Mouse (Mus musculus) embryonic facial prominence, embryonic 12.5 days (tissue): Measurements from ENCODE around the gene Arid1b. TPM values are rescaled to one million over a fixed set of nuclear protein-coding genes. Genes with fewer than 3 reads are reported as not detected.

ENCODE experiments used
- ATAC-seq: fragments of 200-750 bp; cut with Nextera tagmentation; 2 replicates; pipeline ENCODE4 v1.8.0; 2017; ENCODE audit not compliant: insufficient number of reproducible peaks, insufficient read depth, low FRiP score, low TSS enrichment
- H3K27ac ChIP-seq: fragments of 300-500 bp; sonication (generic); 2 replicates; pipeline ENCODE4 v1.5.1; 2016; ENCODE audit warnings: mild to moderate bottlenecking
- H3K27me3 ChIP-seq: fragments of 300-500 bp; sonication (generic); 2 replicates; pipeline ENCODE4 v1.6.1; 2016; ENCODE audit warnings: mild to moderate bottlenecking, moderate library complexity
- H3K36me3 ChIP-seq: fragments of 300-500 bp; sonication (generic); 2 replicates; pipeline ENCODE4 v1.6.1; 2016; ENCODE audit warnings: mild to moderate bottlenecking
- H3K4me1 ChIP-seq: fragments of 300-500 bp; sonication (generic); 2 replicates; pipeline ENCODE4 v1.6.1; 2016
- H3K4me2 ChIP-seq: fragments of 300-500 bp; sonication (generic); replicated peaks from 2 replicates; pipeline ENCODE4 v1.6.1; 2016; ENCODE audit warnings: mild to moderate bottlenecking, moderate library complexity
- H3K4me3 ChIP-seq: fragments of 300-500 bp; sonication (generic); 2 replicates; pipeline ENCODE4 v1.5.1; 2016; ENCODE audit warnings: mild to moderate bottlenecking
- H3K9ac ChIP-seq: fragments of 300-500 bp; sonication (generic); 2 replicates; pipeline ENCODE4 v1.6.1; 2016; ENCODE audit warnings: mild to moderate bottlenecking, moderate library complexity
- H3K9me3 ChIP-seq: fragments of 300-500 bp; sonication (generic); 2 replicates; pipeline ENCODE4 v1.6.1; 2016; ENCODE audit warnings: mild to moderate bottlenecking, moderate library complexity
- WGBS: fragments of 180-500 bp; shearing (Covaris S2); methylation state at CpG from one replicate; pipeline ENCODE4 v1.1.7; 2016; 5-methylcytosine and 5-hydroxymethylcytosine counted together
- polyA plus RNA-seq: library from polyadenylated mRNA; unstranded; fragments of >200 nt; fragmentation: Nextera tagmentation; extraction: Ambion mirVana; gene quantifications from 2 replicates; pipeline ENCODE4 v1.2.1, GENCODE M21; 2016

Arid1b gene
- polyA plus RNA-seq, 1 experiment from 2014 or later, result 18.5 TPM

GRCm38 (mm10) chr17:5022019-5022544, 27.9 kb downstream of the Arid1b start:
- 64% methylated on average over 9 of the region's 9 CpGs for WGBS
- H3K27me3 ChIP-seq, result no peaks in the 10 kb centered on the region
- H3K27ac ChIP-seq, result no peak overlapping the region
- H3K4me2 ChIP-seq, result peak overlapping the region; percentile 11; the same call in 1 of the 2 replicates
- no peaks in the 10 kb centered on the region for H3K9me3 ChIP-seq
- H3K36me3 ChIP-seq, result no peaks in the 10 kb centered on the region; the same call in 1 of the 2 replicates
- no peak overlapping the region for H3K4me3 ChIP-seq
- no peak overlapping the region for H3K9ac ChIP-seq
- peaks cover 38% of the 10 kb centered on the region for H3K4me1 ChIP-seq
- ATAC-seq, result no peak

- no peak overlapping the region for H3K4me3 ChIP-seq
- H3K4me2 ChIP-seq, result no peak overlapping the region
- H3K27ac ChIP-seq, result no peak overlapping the region
- no peak overlapping the region for H3K9ac ChIP-seq
- H3K9me3 ChIP-seq, result no peaks in the 10 kb centered on the region
- H3K36me3 ChIP-seq, result no peaks in the 10 kb centered on the region; the same call in 1 of the 2 replicates
- H3K4me1 ChIP-seq, result peaks cover 38% of the 10 kb centered on the region
- 82% methylated on average over 10 of the region's 10 CpGs for WGBS
- no peaks in the 10 kb centered on the region for H3K27me3 ChIP-seq
- ATAC-seq, result no peak
Observed at GRCm38 (mm10) chr17:5023745-5024144, 29.6 kb downstream of the Arid1b start.

- Histone ChIP-seq H3K27me3 (no peaks in the 10 kb centered on the region), H3K9me3 (no peaks in the 10 kb centered on the region), H3K4me3 (no peak overlapping the region), H3K4me2 (no peak overlapping the region), H3K27ac (no peak overlapping the region), H3K36me3 (no peaks in the 10 kb centered on the region; the same call in 1 of the 2 replicates), H3K9ac (no peak overlapping the region), H3K4me1 (peaks cover 31% of the 10 kb centered on the region)
- WGBS, result 89% methylated on average over 1 of the region's 1 CpGs
- no peak for ATAC-seq
Observed at GRCm38 (mm10) chr17:5025400-5025799, 31.3 kb downstream of the Arid1b start.

GRCm38 (mm10) chr17:5026578-5026977, 32.4 kb downstream of the Arid1b start:
- H3K36me3 ChIP-seq, result no peaks in the 10 kb centered on the region; the same call in 1 of the 2 replicates
- no peak for ATAC-seq

GRCm38 (mm10) chr17:5029148-5029547, 35.0 kb downstream of the Arid1b start:
- Histone ChIP-seq H3K27ac (no peak overlapping the region), H3K4me1 (0 out of 2 replicates have a peak, but pooled peaks cover 4% of the 10 kb centered on the region), H3K9ac (no peak overlapping the region), H3K4me2 (no peak overlapping the region), H3K4me3 (no peak overlapping the region), H3K27me3 (no peaks in the 10 kb centered on the region), H3K36me3 (no peaks in the 10 kb centered on the region; the same call in 1 of the 2 replicates), H3K9me3 (no peaks in the 10 kb centered on the region)
- no peak for ATAC-seq
- WGBS, result 76% methylated on average over 4 of the region's 4 CpGs

More at GRCm38 (mm10) chr17:5026578-5026977, 32.4 kb downstream of the Arid1b start:
- Histone ChIP-seq H3K4me1 (peaks cover 19% of the 10 kb centered on the region), H3K9ac (no peak overlapping the region), H3K4me2 (no peak overlapping the region), H3K27me3 (no peaks in the 10 kb centered on the region), H3K27ac (no peak overlapping the region), H3K4me3 (no peak overlapping the region), H3K9me3 (no peaks in the 10 kb centered on the region)
- WGBS, result 60% methylated on average over 2 of the region's 2 CpGs

GRCm38 (mm10) chr17:5030290-5030689, 36.2 kb downstream of the Arid1b start:
- ATAC-seq, result no peak

GRCm38 (mm10) chr17:5033346-5033745, 39.2 kb downstream of the Arid1b start:
- Histone ChIP-seq H3K4me2 (no peak overlapping the region), H3K36me3 (no peaks in the 10 kb centered on the region), H3K9ac (no peak overlapping the region), H3K4me1 (peaks cover 23% of the 10 kb centered on the region), H3K27ac (no peak overlapping the region), H3K9me3 (no peaks in the 10 kb centered on the region), H3K27me3 (no peaks in the 10 kb centered on the region), H3K4me3 (no peak overlapping the region)
- WGBS, result 80% methylated on average over 3 of the region's 3 CpGs
- ATAC-seq, result no peak

More at GRCm38 (mm10) chr17:5030290-5030689, 36.2 kb downstream of the Arid1b start:
- Histone ChIP-seq H3K9ac (no peak overlapping the region), H3K36me3 (no peaks in the 10 kb centered on the region; the same call in 1 of the 2 replicates), H3K4me3 (no peak overlapping the region), H3K4me2 (no peak overlapping the region), H3K27me3 (no peaks in the 10 kb centered on the region), H3K27ac (no peak overlapping the region), H3K4me1 (0 out of 2 replicates have a peak, but pooled peaks cover 4% of the 10 kb centered on the region), H3K9me3 (no peaks in the 10 kb centered on the region)
- WGBS, result 92% methylated on average over 2 of the region's 2 CpGs

- Histone ChIP-seq H3K9me3 (no peaks in the 10 kb centered on the region), H3K4me2 (no peak overlapping the region), H3K9ac (no peak overlapping the region), H3K4me3 (no peak overlapping the region), H3K36me3 (no peaks in the 10 kb centered on the region), H3K4me1 (peaks cover 25% of the 10 kb centered on the region), H3K27ac (no peak overlapping the region), H3K27me3 (no peaks in the 10 kb centered on the region)
- no peak for ATAC-seq
- WGBS, result 92% methylated on average over 3 of the region's 3 CpGs
Observed at GRCm38 (mm10) chr17:5034201-5034600, 40.1 kb downstream of the Arid1b start.

GRCm38 (mm10) chr17:5036200-5036835, 42.2 kb downstream of the Arid1b start:
- WGBS, result 57% methylated on average over 2 of the region's 2 CpGs
- H3K4me1 ChIP-seq, result peaks cover 25% of the 10 kb centered on the region
- no peak overlapping the region for H3K27ac ChIP-seq

GRCm38 (mm10) chr17:5037199-5037598, 43.1 kb downstream of the Arid1b start:
- no peaks in the 10 kb centered on the region for H3K9me3 ChIP-seq
- peaks cover 25% of the 10 kb centered on the region for H3K4me1 ChIP-seq
- no peak overlapping the region for H3K9ac ChIP-seq
- peaks cover 8% of the 10 kb centered on the region for H3K36me3 ChIP-seq
- H3K4me2 ChIP-seq, result no peak overlapping the region
- H3K4me3 ChIP-seq, result no peak overlapping the region
- 74% methylated on average over 8 of the region's 8 CpGs for WGBS
- ATAC-seq, result no peak
- H3K27ac ChIP-seq, result no peak overlapping the region
- H3K27me3 ChIP-seq, result no peaks in the 10 kb centered on the region

More at GRCm38 (mm10) chr17:5036200-5036835, 42.2 kb downstream of the Arid1b start:
- no peak overlapping the region for H3K4me3 ChIP-seq
- no peaks in the 10 kb centered on the region for H3K27me3 ChIP-seq
- H3K4me2 ChIP-seq, result no peak overlapping the region
- peaks cover 2% of the 10 kb centered on the region; the same call in 1 of the 2 replicates for H3K36me3 ChIP-seq
- ATAC-seq, result no peak
- no peaks in the 10 kb centered on the region for H3K9me3 ChIP-seq
- no peak overlapping the region for H3K9ac ChIP-seq

GRCm38 (mm10) chr17:5039826-5040225, 45.7 kb downstream of the Arid1b start:
- Histone ChIP-seq H3K9me3 (no peaks in the 10 kb centered on the region), H3K4me3 (no peak overlapping the region), H3K9ac (no peak overlapping the region), H3K27me3 (no peaks in the 10 kb centered on the region), H3K36me3 (peaks cover 11% of the 10 kb centered on the region), H3K4me1 (peaks cover 29% of the 10 kb centered on the region), H3K27ac (no peak overlapping the region), H3K4me2 (no peak overlapping the region)
- no peak for ATAC-seq
- 88% methylated on average over 2 of the region's 2 CpGs for WGBS

- no peaks in the 10 kb centered on the region for H3K27me3 ChIP-seq
- WGBS, result 82% methylated on average over 7 of the region's 7 CpGs
- no peak for ATAC-seq
- no peak overlapping the region for H3K4me3 ChIP-seq
- H3K36me3 ChIP-seq, result peaks cover 11% of the 10 kb centered on the region
- no peak overlapping the region for H3K9ac ChIP-seq
- H3K27ac ChIP-seq, result no peak overlapping the region
- H3K9me3 ChIP-seq, result no peaks in the 10 kb centered on the region
- H3K4me2 ChIP-seq, result no peak overlapping the region
- peaks cover 8% of the 10 kb centered on the region; the same call in 1 of the 2 replicates for H3K4me1 ChIP-seq
Observed at GRCm38 (mm10) chr17:5043871-5044270, 49.7 kb downstream of the Arid1b start.
